Mouse (Mus musculus): Measurements from ENCODE around the gene Srsf10. TPM values are rescaled to one million over a fixed set of nuclear protein-coding genes. Genes with fewer than 3 reads are reported as not detected.

Gene Srsf10
- polyA plus RNA-seq (2012) = 244 and 246 TPM in 2 replicates

GRCm38 (mm10) chr4:135855536-135856222, at the start of gene Srsf10:
Gene Srsf10, plus strand, starts transcription at chr4:135855747.

GRCm38 (mm10) chr4:135873526-135874202, 18.1 kb downstream of the Srsf10 start, which contains the start of gene Pnrc2:
Gene Pnrc2, minus strand, starts transcription at chr4:135873850.

GRCm38 (mm10) chr4:135895071-135895571, 39.6 kb downstream of the Srsf10 start, which contains the start of gene Cnr2:
Gene Cnr2, plus strand, starts transcription at chr4:135895394.

Other genes starting within 250 kb of the Srsf10 start
- 0.24 and 0.25 TPM in 2 replicates for gene Ifnlr1, start 169.5 kb upstream of the Srsf10 start, polyA plus RNA-seq (2012)
- gene Il22ra1, start 127.6 kb upstream of the Srsf10 start, polyA plus RNA-seq (2012) = not detected in 2 replicates
- gene Myom3, start 96.0 kb upstream of the Srsf10 start, polyA plus RNA-seq (2012) = not detected in 2 replicates
- 7.2 and 9.6 TPM in 2 replicates for gene Pnrc2, start 18.1 kb downstream of the Srsf10 start, polyA plus RNA-seq (2012)
- gene Cnr2, start 39.6 kb downstream of the Srsf10 start, polyA plus RNA-seq (2012) = 3.6 and 3.9 TPM in 2 replicates
- 16.8 and 19.1 TPM in 2 replicates for gene Fuca1, start 65.0 kb downstream of the Srsf10 start, polyA plus RNA-seq (2012)
- gene Hmgcl, start 90.7 kb downstream of the Srsf10 start, polyA plus RNA-seq (2012) = 32.8 and 37.4 TPM in 2 replicates
- 15.6 and 16.6 TPM in 2 replicates for gene Gale, start 108.0 kb downstream of the Srsf10 start, polyA plus RNA-seq (2012)
- gene Lypla2, start 116.9 kb downstream of the Srsf10 start, polyA plus RNA-seq (2012) = 220 and 237 TPM in 2 replicates
- gene Pithd1, start 131.5 kb downstream of the Srsf10 start, polyA plus RNA-seq (2012) = 38.5 and 46.6 TPM in 2 replicates
- 15.5 and 16.6 TPM in 2 replicates for gene Eloa, start 166.0 kb downstream of the Srsf10 start, polyA plus RNA-seq (2012)
- 1,355 and 1,569 TPM in 2 replicates for gene Rpl11, start 197.7 kb downstream of the Srsf10 start, polyA plus RNA-seq (2012)